Mouse (Mus musculus): Measurements from ENCODE around the gene Aldh3b3. TPM values are rescaled to one million over a fixed set of nuclear protein-coding genes. Genes with fewer than 3 reads are reported as not detected.
"Not testable (repeated sequence)": the region's sequence is repeated elsewhere in the genome, so short reads cannot be mapped to it uniquely, and the experiment has no call there.

Gene Aldh3b3
- polyA plus RNA-seq, 1 experiment from 2014 or later, result not detected

DNA sequence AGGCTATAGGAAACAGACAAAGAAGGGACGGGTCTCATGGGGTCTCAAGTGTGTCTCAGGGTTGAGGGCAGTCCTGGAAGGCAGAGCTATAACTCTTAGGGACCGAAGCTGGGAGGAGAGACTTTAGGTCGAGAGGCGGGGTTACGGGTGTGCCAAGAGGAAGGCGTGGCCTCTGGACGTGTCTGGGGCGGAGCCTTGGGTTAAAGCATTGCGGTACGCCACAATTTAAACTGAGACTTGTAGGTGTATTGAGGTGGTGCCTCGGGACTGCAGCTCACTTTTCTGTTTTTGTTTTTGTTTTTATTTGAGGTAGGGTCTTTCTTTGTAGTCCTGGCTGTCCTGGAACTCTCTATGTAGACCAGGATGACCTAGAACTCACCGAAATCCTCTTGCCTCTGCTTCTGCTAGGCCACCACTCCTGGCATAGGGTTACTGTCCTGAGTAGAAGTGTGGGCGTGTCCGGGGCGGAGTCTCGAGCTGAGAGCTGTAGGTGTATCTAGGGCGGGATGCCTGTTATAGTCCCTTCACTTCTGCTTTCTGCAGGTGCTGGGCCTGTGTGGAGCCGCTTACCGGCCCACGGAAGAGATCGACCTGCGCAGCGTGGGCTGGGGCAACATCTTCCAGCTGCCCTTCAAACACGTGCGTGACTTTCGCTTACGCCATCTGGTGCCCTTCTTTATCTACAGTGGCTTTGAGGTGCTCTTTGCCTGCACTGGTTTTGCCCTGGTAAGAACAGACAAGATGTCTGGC lies 15.3 kb upstream of the Aldh3b3 start:
- Histone ChIP-seq H3K4me1 (peaks cover 15% of the 10 kb centered on the region), H3K27ac (no peak overlapping the region), H3K27me3 (no peaks in the 10 kb centered on the region), H3K9me3 (replicated peaks) (no peaks in the 10 kb centered on the region), H3K9ac (no peak overlapping the region), H3K4me2 (peak overlapping the region; percentile 43), H3K36me3 (no peaks in the 10 kb centered on the region), H3K4me3 (replicated peaks) (0 out of 2 replicates have a peak overlapping the region, but pooled peaks have one; percentile 9)
- ATAC-seq (replicated peaks; ENCODE audit: low FRiP score), result peak; percentile 74; the same call in 1 of the 2 replicates
- WGBS, result 25% methylated on average over 27 of the region's 27 CpGs

DNA sequence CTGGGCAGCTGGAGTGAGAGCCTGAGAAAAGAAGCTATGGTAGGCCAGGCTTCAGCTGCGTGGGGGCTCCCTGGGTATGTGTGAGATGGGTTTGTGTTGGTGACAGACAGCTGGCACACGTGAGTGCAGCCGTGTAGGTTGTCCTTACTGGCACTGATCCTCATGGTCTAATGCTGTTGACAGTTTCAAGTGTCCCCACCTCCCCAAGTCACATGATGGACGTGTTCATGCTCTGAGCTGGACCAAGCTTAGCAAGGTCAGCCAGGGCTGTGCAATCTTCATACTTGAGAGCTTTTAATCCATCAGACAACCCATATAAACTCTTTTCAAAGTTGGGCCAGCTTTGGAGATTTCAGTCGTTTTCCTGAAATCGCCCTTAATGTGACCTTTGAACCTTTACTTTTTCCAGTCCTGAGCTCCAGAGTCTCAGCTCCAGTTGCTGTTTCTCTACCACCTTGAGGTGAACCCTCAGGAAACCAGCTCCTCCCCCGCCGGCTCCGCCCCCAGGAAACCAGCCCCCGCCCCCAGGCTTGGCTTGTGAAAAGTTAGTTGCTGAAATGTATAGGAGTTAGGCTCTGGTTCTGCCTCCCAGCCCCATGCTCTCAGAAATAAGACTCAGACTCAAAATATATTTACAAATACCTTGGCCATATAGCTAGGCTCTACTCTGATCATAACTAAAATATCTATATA lies 12.4 kb upstream of the Aldh3b3 start:
- Histone ChIP-seq H3K9me3 (replicated peaks) (no peaks in the 10 kb centered on the region), H3K4me1 (peaks cover 21% of the 10 kb centered on the region), H3K27ac (peak overlapping the region; percentile 33; the same call in 1 of the 2 replicates), H3K36me3 (no peaks in the 10 kb centered on the region), H3K4me3 (replicated peaks) (no peak overlapping the region), H3K27me3 (no peaks in the 10 kb centered on the region), H3K9ac (no peak overlapping the region), H3K4me2 (no peak overlapping the region)
- no peak for ATAC-seq (replicated peaks; ENCODE audit: low FRiP score)
- 28% methylated on average over 10 of the region's 10 CpGs for WGBS

DNA sequence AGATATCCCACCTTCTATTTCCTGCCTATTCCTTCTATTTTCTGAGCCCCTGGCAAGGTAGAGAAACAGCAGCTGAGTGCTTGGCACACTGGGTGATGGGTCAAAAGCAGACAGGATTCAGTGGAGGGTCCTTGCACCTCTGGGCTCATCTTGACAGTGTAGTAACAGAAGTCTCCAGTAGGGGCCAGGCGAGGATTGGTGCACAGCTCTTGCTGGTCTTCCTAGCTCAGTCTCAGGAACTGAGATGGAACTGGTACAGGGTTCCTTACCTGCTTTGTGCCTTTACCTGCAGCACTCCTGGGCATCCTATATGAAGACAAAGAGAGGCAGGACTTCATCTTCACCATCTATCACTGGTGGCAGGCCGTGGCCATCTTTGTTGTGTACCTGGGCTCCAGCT lies 11.7 kb upstream of the Aldh3b3 start:
- H3K27ac ChIP-seq, result no peak overlapping the region
- H3K9ac ChIP-seq, result no peak overlapping the region
- H3K27me3 ChIP-seq, result no peaks in the 10 kb centered on the region
- H3K4me1 ChIP-seq, result peaks cover 21% of the 10 kb centered on the region
- H3K36me3 ChIP-seq, result no peaks in the 10 kb centered on the region
- no peak overlapping the region for H3K4me2 ChIP-seq
- no peaks in the 10 kb centered on the region for H3K9me3 ChIP-seq (replicated peaks)
- 21% methylated on average over 2 of the region's 2 CpGs for WGBS
- ATAC-seq (replicated peaks; ENCODE audit: low FRiP score), result no peak
- H3K4me3 ChIP-seq (replicated peaks), result no peak overlapping the region

DNA sequence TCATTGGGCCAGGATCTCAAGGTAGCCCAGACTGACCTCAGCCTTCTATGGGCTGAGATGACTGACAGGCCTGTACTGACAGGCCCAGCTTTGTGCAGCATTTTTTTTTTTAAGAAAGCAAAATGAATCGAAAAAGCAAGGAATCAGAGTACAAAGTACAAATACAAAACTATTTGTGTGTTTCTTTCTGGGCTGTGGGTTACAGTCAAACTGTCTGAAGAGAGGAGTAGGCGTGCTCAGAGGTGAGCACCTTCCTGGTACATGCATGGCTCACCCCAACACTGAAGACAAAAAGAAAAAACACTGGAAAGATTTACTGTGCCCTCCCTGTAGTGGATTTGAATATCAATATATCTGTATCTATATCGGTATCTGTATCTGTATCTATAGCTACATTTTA lies 10.6 kb upstream of the Aldh3b3 start:
- H3K4me2 ChIP-seq, result no peak overlapping the region
- H3K9ac ChIP-seq, result no peak overlapping the region
- no peak for ATAC-seq (replicated peaks; ENCODE audit: low FRiP score)
- 83% methylated on average over 3 of the region's 3 CpGs for WGBS
- no peaks in the 10 kb centered on the region for H3K9me3 ChIP-seq (replicated peaks)
- H3K36me3 ChIP-seq, result no peaks in the 10 kb centered on the region
- H3K4me3 ChIP-seq (replicated peaks), result no peak overlapping the region
- H3K27ac ChIP-seq, result no peak overlapping the region
- H3K4me1 ChIP-seq, result peaks cover 19% of the 10 kb centered on the region
- no peaks in the 10 kb centered on the region for H3K27me3 ChIP-seq

DNA sequence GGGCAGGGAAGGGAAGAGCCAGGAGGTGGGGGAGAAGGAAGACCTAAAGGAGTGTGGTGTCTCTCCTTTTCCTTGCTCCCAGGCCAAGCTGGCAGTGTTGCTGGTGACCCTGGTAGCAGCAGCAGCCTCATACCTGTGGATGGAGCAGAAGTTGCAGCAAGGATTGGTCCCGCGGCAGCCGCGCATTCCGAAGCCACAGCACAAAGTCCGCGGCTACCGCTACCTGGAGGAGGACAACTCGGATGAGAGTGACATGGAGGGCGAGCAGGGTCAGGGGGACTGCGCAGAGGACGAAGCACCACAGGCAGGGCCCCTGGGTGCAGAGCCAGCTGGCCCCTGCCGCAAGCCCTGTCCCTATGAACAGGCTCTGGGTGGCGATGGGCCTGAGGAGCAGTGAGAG lies 9.9 kb upstream of the Aldh3b3 start:
- WGBS, result 73% methylated on average over 14 of the region's 14 CpGs
- no peak for ATAC-seq (replicated peaks; ENCODE audit: low FRiP score)

DNA sequence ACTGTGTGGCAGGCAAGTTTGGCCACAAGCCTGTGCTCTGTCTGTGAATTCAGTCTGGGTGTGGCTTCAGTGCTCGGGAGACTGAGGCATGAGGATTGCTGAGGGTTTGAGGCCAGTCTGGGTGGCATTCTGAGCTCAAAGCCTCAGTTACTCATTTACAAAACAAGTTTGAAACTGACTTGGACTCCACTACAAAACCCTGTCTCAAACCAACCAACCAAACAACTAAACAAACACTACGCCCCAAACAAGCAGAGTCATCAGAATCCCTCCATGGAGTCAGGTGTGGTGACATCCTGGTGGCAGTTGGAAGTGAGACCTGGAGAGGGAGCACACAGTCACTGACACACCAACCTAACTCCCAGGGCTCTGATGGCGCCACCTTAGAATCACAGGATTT lies 8.1 kb upstream of the Aldh3b3 start:
- Histone ChIP-seq H3K27ac (no peak overlapping the region), H3K4me2 (no peak overlapping the region), H3K9ac (no peak overlapping the region), H3K4me3 (replicated peaks) (no peak overlapping the region), H3K9me3 (replicated peaks) (no peaks in the 10 kb centered on the region), H3K27me3 (no peaks in the 10 kb centered on the region), H3K36me3 (no peaks in the 10 kb centered on the region), H3K4me1 (peaks cover 19% of the 10 kb centered on the region)
- ATAC-seq (replicated peaks; ENCODE audit: low FRiP score), result no peak
- 77% methylated on average over 3 of the region's 3 CpGs for WGBS

More for the DNA sequence above, 9.9 kb upstream of the Aldh3b3 start:
- no peaks in the 10 kb centered on the region for H3K36me3 ChIP-seq
- no peak overlapping the region for H3K27ac ChIP-seq
- no peak overlapping the region for H3K4me3 ChIP-seq (replicated peaks)
- H3K9me3 ChIP-seq (replicated peaks), result no peaks in the 10 kb centered on the region
- no peaks in the 10 kb centered on the region for H3K27me3 ChIP-seq
- H3K4me2 ChIP-seq, result no peak overlapping the region
- no peak overlapping the region for H3K9ac ChIP-seq
- peaks cover 14% of the 10 kb centered on the region for H3K4me1 ChIP-seq

DNA sequence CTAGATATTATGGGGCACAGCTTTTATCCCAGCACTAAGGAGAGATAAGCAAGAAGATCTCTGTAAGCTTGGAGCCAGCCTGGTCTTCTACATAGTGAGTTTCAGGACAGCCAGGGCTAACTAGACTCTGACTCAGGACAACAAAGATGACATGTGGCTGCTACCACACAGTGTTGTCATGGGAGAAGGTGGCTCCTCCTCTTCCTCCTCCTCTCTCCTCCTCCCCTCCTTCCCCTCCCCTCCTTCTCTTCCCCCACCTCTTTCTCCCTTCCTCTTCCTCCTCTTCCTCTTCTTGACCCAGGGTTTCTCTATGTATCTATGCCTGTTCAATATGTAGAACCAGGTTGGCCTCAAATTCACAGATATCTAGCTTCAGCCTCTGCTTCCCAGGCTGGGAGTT lies 7.0 kb upstream of the Aldh3b3 start:
- peaks cover 20% of the 10 kb centered on the region for H3K4me1 ChIP-seq
- H3K4me3 ChIP-seq (replicated peaks), result no peak overlapping the region
- H3K27me3 ChIP-seq, result no peaks in the 10 kb centered on the region
- no peaks in the 10 kb centered on the region for H3K9me3 ChIP-seq (replicated peaks)
- H3K9ac ChIP-seq, result no peak overlapping the region
- ATAC-seq (replicated peaks; ENCODE audit: low FRiP score), result no peak
- H3K36me3 ChIP-seq, result no peaks in the 10 kb centered on the region
- no peak overlapping the region for H3K27ac ChIP-seq
- H3K4me2 ChIP-seq, result no peak overlapping the region

DNA sequence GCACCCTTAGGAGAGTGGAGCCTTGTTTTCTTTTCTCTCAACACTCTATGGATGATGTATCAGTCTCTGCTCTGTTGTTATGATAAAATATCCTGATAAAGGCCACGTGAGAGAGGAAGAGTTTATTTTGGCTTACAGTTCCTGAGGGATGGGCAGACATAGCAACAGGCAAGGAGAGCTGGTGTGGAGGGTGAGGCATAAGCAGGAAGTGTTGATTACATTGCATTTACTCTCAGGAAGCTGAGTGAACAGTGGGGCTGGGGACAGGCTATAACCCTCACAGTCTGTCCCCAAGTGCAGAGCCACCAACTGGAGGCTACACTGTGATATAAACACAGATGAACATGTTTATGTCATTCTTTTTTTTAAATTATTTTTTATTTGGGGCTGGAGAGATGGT lies 6.3 kb upstream of the Aldh3b3 start:
- Histone ChIP-seq H3K36me3 (no peaks in the 10 kb centered on the region), H3K4me3 (replicated peaks) (no peak overlapping the region), H3K27me3 (no peaks in the 10 kb centered on the region), H3K4me2 (no peak overlapping the region), H3K27ac (no peak overlapping the region), H3K9ac (no peak overlapping the region), H3K9me3 (replicated peaks) (no peaks in the 10 kb centered on the region), H3K4me1 (peaks cover 21% of the 10 kb centered on the region)
- no peak for ATAC-seq (replicated peaks; ENCODE audit: low FRiP score)
- 53% methylated on average over 1 of the region's 1 CpGs for WGBS

DNA sequence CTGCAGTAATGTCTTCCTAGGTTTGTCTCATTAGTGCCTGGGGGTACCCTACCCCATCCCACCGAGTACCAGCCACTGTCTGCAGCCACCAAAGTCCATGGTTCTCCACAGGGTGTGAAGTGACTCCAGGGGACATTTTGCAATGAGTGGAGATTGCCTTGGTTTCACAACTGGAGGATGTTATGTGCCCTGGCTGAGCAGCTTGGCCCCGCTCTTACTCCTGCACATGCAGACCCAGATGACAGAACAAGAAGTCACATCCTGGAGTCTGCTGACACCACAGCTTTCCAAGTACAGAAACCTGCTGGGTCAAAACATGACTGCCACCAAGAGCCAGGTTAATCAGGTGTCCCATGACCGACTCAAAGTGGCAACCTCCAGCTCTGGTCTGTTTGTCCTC lies 3.4 kb upstream of the Aldh3b3 start:
- Histone ChIP-seq H3K9ac (no peak overlapping the region), H3K4me2 (no peak overlapping the region), H3K27ac (no peak overlapping the region), H3K4me3 (replicated peaks) (no peak overlapping the region), H3K27me3 (no peaks in the 10 kb centered on the region), H3K36me3 (no peaks in the 10 kb centered on the region), H3K9me3 (replicated peaks) (no peaks in the 10 kb centered on the region), H3K4me1 (peaks cover 23% of the 10 kb centered on the region)
- WGBS, result 60% methylated on average over 3 of the region's 3 CpGs
- ATAC-seq (replicated peaks; ENCODE audit: low FRiP score), result no peak

DNA sequence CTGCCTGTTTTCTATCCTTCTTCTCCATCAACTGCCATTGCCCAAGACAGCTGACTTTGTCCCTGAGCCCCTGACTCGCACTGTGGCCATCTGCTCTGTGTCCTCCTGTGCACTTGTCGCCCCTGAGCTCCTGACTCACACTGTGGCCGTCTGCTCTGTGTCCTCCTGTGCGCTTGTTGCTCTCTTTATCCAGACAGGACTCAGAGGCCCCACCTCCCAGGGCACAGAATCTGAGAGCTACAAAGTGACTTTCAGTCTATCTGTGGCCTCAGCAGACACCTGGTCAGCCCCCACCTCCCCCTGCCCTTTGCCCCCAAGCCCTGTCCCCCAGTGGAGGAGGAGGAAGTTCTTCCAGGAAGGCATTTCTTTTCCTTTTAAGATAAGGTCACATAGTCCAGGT lies 2.6 kb upstream of the Aldh3b3 start:
- Histone ChIP-seq H3K4me1 (peaks cover 18% of the 10 kb centered on the region), H3K9ac (no peak overlapping the region), H3K27ac (no peak overlapping the region), H3K27me3 (no peaks in the 10 kb centered on the region), H3K36me3 (no peaks in the 10 kb centered on the region), H3K9me3 (replicated peaks) (no peaks in the 10 kb centered on the region), H3K4me2 (no peak overlapping the region), H3K4me3 (replicated peaks) (no peak overlapping the region)
- ATAC-seq (replicated peaks; ENCODE audit: low FRiP score), result no peak
- 33% methylated on average over 4 of the region's 4 CpGs for WGBS

DNA sequence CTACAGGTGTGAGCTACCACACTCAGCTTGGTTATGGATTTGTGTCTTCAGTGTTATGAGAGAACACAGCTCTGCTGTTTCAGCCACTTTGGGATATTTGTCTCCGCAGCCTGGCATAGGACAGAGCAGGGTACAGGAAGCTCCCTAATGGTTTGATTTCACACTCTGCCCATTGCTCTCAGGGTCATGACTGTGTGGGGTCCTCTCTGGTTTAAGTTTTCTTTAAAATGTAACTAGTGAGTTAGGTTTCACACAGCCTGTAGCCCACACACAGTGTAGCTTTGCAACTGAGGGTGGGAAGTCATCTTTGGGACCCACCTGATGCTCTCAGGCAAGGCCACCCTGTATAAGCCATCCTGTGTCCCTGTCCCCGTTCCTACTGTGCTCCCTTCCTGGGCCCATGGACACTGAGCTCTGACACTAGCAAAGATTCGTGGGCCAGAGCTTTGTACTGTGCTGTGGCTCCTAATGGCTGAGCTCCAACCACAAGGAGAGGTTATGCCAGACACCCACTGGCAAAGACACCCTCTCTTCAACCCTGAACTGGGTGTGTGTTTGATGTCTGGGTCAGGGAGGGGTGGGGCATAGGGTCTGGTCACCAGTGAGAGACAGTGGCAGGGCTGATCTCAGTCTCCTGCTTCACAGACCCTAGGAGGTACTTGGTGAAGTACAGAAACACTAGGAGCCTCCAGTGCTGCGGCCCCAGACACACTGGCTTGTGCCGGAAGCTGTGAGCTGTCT lies 979 bp upstream of the Aldh3b3 start:
- not testable (repeated sequence) for H3K9ac ChIP-seq; H3K9me3 ChIP-seq (replicated peaks); H3K4me3 ChIP-seq (replicated peaks)

DNA sequence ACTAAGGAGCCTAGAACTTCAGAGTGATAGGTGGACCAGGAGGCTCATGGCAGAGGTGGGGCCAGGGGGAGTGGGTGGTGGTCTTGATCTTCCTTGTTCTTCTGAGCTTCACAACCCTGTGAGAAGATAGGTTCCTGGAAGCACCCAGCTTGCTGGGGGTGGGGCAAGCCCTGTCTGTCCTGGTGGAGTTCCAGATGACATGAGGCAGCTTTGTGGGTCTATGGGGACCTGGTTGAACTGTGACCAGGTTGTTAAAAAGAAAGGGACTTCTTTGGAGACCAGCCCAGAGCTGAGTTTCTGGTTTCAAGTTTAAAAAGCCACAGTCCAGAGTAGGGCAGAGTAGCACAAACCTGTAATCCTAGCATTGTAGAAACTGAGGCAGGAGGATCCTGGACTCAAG lies 585 bp downstream of the Aldh3b3 start:
- no peaks in the 10 kb centered on the region for H3K9me3 ChIP-seq (replicated peaks)

More for the DNA sequence above, 979 bp upstream of the Aldh3b3 start:
- H3K4me2 ChIP-seq, H3K27me3 ChIP-seq, H3K36me3 ChIP-seq, H3K27ac ChIP-seq: not testable (repeated sequence)
- peaks cover 18% of the 10 kb centered on the region for H3K4me1 ChIP-seq
- peak; percentile 45; the same call in 1 of the 2 replicates for ATAC-seq (replicated peaks; ENCODE audit: low FRiP score)
- WGBS, result 74% methylated on average over 5 of the region's 5 CpGs

More for the DNA sequence above, 585 bp downstream of the Aldh3b3 start:
- H3K27ac ChIP-seq, result no peak overlapping the region
- H3K36me3 ChIP-seq, result no peaks in the 10 kb centered on the region
- H3K27me3 ChIP-seq, result no peaks in the 10 kb centered on the region
- no peak overlapping the region for H3K4me2 ChIP-seq
- no peak overlapping the region for H3K4me3 ChIP-seq (replicated peaks)
- H3K9ac ChIP-seq, result no peak overlapping the region
- no peak for ATAC-seq (replicated peaks; ENCODE audit: low FRiP score)
- peaks cover 18% of the 10 kb centered on the region for H3K4me1 ChIP-seq

Measured in kidney, embryonic 15.5 days (tissue).